Mouse (Mus musculus): Measurements from ENCODE around the gene Prm1. TPM values are rescaled to one million over a fixed set of nuclear protein-coding genes. Genes with fewer than 3 reads are reported as not detected.
A peak's percentile ranks its signal among the peaks of the same experiment; 100 is the strongest.

Gene Prm1
- polyA plus RNA-seq, 1 experiment from 2014 or later: 0.83 TPM

GRCm38 (mm10) chr16:10762569-10763180, 43.0 kb downstream of the Prm1 start:
- no peak overlapping the region for H3K4me3 ChIP-seq
- H3K36me3 ChIP-seq: no peaks in the 10 kb centered on the region
- H3K4me1 ChIP-seq: no peaks in the 10 kb centered on the region
- H3K27ac ChIP-seq: no peak overlapping the region
- H3K9ac ChIP-seq: no peak overlapping the region
- H3K4me2 ChIP-seq (replicated peaks): no peak overlapping the region
- H3K9me3 ChIP-seq: no peaks in the 10 kb centered on the region
- no peaks in the 10 kb centered on the region for H3K27me3 ChIP-seq
- ATAC-seq (ENCODE audit: low FRiP score, low read depth): no peak
- 69% methylated on average over 5 of the region's 5 CpGs for WGBS

GRCm38 (mm10) chr16:10761182-10761581, 44.5 kb downstream of the Prm1 start:
- 56% methylated on average over 8 of the region's 8 CpGs for WGBS
- no peak overlapping the region for H3K27ac ChIP-seq
- no peak for ATAC-seq (ENCODE audit: low FRiP score, low read depth)

GRCm38 (mm10) chr16:10756168-10756567, 49.5 kb downstream of the Prm1 start:
- Histone ChIP-seq H3K4me1 (no peaks in the 10 kb centered on the region), H3K27me3 (no peaks in the 10 kb centered on the region), H3K9me3 (no peaks in the 10 kb centered on the region), H3K9ac (no peak overlapping the region), H3K4me2 (replicated peaks) (no peak overlapping the region), H3K4me3 (no peak overlapping the region), H3K27ac (no peak overlapping the region), H3K36me3 (no peaks in the 10 kb centered on the region)
- 61% methylated on average over 6 of the region's 6 CpGs for WGBS
- no peak for ATAC-seq (ENCODE audit: low FRiP score, low read depth)

More at GRCm38 (mm10) chr16:10761182-10761581, 44.5 kb downstream of the Prm1 start:
- Histone ChIP-seq H3K9ac (no peak overlapping the region), H3K27me3 (no peaks in the 10 kb centered on the region), H3K4me1 (no peaks in the 10 kb centered on the region), H3K9me3 (no peaks in the 10 kb centered on the region), H3K4me2 (replicated peaks) (no peak overlapping the region), H3K36me3 (no peaks in the 10 kb centered on the region), H3K4me3 (no peak overlapping the region)

GRCm38 (mm10) chr16:10754521-10755296, 50.9 kb downstream of the Prm1 start:
- H3K4me1 ChIP-seq: peaks cover 9% of the 10 kb centered on the region
- no peak overlapping the region for H3K4me3 ChIP-seq
- no peak for ATAC-seq (ENCODE audit: low FRiP score, low read depth)
- no peak overlapping the region for H3K27ac ChIP-seq
- H3K9ac ChIP-seq: no peak overlapping the region
- no peak overlapping the region for H3K4me2 ChIP-seq (replicated peaks)
- no peaks in the 10 kb centered on the region for H3K27me3 ChIP-seq
- no peaks in the 10 kb centered on the region for H3K9me3 ChIP-seq
- no peaks in the 10 kb centered on the region for H3K36me3 ChIP-seq
- WGBS: 89% methylated on average over 3 of the region's 3 CpGs

- ATAC-seq (ENCODE audit: low FRiP score, low read depth): peak; percentile 73
- H3K36me3 ChIP-seq: no peaks in the 10 kb centered on the region
- no peaks in the 10 kb centered on the region for H3K27me3 ChIP-seq
- no peak overlapping the region for H3K4me3 ChIP-seq
- no peak overlapping the region for H3K27ac ChIP-seq
- no peaks in the 10 kb centered on the region for H3K9me3 ChIP-seq
- WGBS: 38% methylated on average over 7 of the region's 7 CpGs
- H3K4me1 ChIP-seq: peaks cover 25% of the 10 kb centered on the region
- H3K9ac ChIP-seq: no peak overlapping the region
- no peak overlapping the region for H3K4me2 ChIP-seq (replicated peaks)
These were observed 55.8 kb downstream of the Prm1 start for GRCm38 (mm10) chr16:10749824-10750223.

- no peak overlapping the region for H3K4me2 ChIP-seq (replicated peaks)
- no peak overlapping the region for H3K4me3 ChIP-seq
- 0 out of 2 replicates have a peak, but pooled peaks have one; percentile 13 for ATAC-seq (ENCODE audit: low FRiP score, low read depth)
- H3K27me3 ChIP-seq: no peaks in the 10 kb centered on the region
- H3K27ac ChIP-seq: no peak overlapping the region
- peaks cover 31% of the 10 kb centered on the region for H3K4me1 ChIP-seq
- H3K36me3 ChIP-seq: no peaks in the 10 kb centered on the region
- H3K9me3 ChIP-seq: no peaks in the 10 kb centered on the region
- 59% methylated on average over 7 of the region's 7 CpGs for WGBS
- no peak overlapping the region for H3K9ac ChIP-seq
These were observed 56.4 kb downstream of the Prm1 start for GRCm38 (mm10) chr16:10749226-10749625.

Other genes starting within 250 kb of the Prm1 start
- 15.3 and 15.5 TPM in 2 replicates for gene Socs1, start 20.3 kb downstream of the Prm1 start, polyA plus RNA-seq (2015; fragmentation: Nextera tagmentation; extraction: Ambion mirVana)
- gene Tnp2, start 17.2 kb downstream of the Prm1 start, polyA plus RNA-seq (2015; fragmentation: Nextera tagmentation; extraction: Ambion mirVana): not detected in 2 replicates
- not detected in 2 replicates for gene Prm3, start 14.9 kb downstream of the Prm1 start, polyA plus RNA-seq (2015; fragmentation: Nextera tagmentation; extraction: Ambion mirVana)
- gene Prm2, start 9.7 kb downstream of the Prm1 start, polyA plus RNA-seq (2015; fragmentation: Nextera tagmentation; extraction: Ambion mirVana): not detected in 2 replicates
- gene Gm11172, start 7.1 kb upstream of the Prm1 start, polyA plus RNA-seq (2015; fragmentation: Nextera tagmentation; extraction: Ambion mirVana): not detected in 2 replicates
- 4.2 and 4.8 TPM in 2 replicates for gene Rmi2, start 29.2 kb upstream of the Prm1 start, polyA plus RNA-seq (2015; fragmentation: Nextera tagmentation; extraction: Ambion mirVana)

All from limb, embryonic 13.5 days (tissue).